18 mouse cellular contexts compared by ENCODE assay signal in the genomic region with DNA sequence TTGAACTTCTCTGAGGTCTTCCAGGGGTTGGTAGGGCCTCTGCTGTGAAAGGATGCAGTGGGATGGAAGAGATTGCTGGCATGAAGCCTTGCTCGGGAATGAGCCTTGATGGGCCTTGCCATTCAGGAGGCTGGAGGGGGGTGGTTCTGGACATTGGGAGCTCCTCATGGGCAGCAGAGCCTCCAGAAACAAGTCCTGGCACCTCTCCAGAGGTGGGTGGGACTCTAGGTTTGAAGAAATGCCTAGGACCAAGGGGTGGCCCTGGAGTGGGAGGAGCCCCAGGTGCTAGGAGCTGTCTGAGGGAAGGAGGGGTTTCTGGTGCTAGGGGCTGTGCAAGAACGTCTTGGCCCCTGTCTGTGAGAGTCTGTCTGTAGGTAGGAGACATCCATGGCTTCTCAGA. TPM values are rescaled to one million over a fixed set of nuclear protein-coding genes. Genes with fewer than 3 reads are reported as not detected.
A peak's percentile ranks its signal among the peaks of the same experiment; 100 is the strongest.
DNase-seq lines count a peak whose midpoint lies in the region; ATAC-seq and TF ChIP-seq lines count a peak whose summit lies in the region.
"Had no signal": no experiment of that assay in that cellular context is flagged by ENCODE, and none has a peak within 500 bp of the region (broad histone marks: within the 10 kb centered on the region; RNA-seq: fewer than 3 reads in every experiment).

No protein-coding gene starts in this region.

- no peak overlapping the region for H3K27ac ChIP-seq in kidney, embryonic 16.5 days (ENCODE audit: low read length)
- H3K27ac ChIP-seq in midbrain, postnatal 0 days (ENCODE audit: low read depth, low read length): no peak overlapping the region
- no peak overlapping the region for H3K27ac ChIP-seq in midbrain, embryonic 16.5 days (ENCODE audit: low read length)
- no peak overlapping the region for H3K27ac ChIP-seq in stomach, postnatal 0 days (replicated peaks)
- H3K27ac ChIP-seq in liver, embryonic 11.5 days (ENCODE audit: low read depth, low read length): no peak overlapping the region
- H3K27ac ChIP-seq: kidney, postnatal 0 days; neural tube, embryonic 13.5 days had no signal

- WGBS in kidney, embryonic 16.5 days: 49% methylated on average over 2 of the region's 2 CpGs
- WGBS in midbrain, postnatal 0 days: 52% methylated on average over 2 of the region's 2 CpGs
- 44% methylated on average over 2 of the region's 2 CpGs for WGBS in midbrain, embryonic 16.5 days
- 48% methylated on average over 2 of the region's 2 CpGs for WGBS in stomach, postnatal 0 days
- WGBS in liver, embryonic 11.5 days: 49% methylated on average over 2 of the region's 2 CpGs

- no peak overlapping the region for H3K4me2 ChIP-seq in kidney, embryonic 16.5 days (replicated peaks; ENCODE audit: low read depth, low read length)
- no peak overlapping the region for H3K4me2 ChIP-seq in midbrain, postnatal 0 days (ENCODE audit: low read depth, low read length, poor library complexity, severe bottlenecking)
- H3K4me2 ChIP-seq in midbrain, embryonic 16.5 days (ENCODE audit: low read length): no peak overlapping the region
- no peak overlapping the region for H3K4me2 ChIP-seq in stomach, postnatal 0 days (replicated peaks; ENCODE audit: low read depth)
- no peak overlapping the region for H3K4me2 ChIP-seq in liver, embryonic 11.5 days
- H3K4me2 ChIP-seq: neural tube, embryonic 13.5 days had no signal

- H3K9ac ChIP-seq in kidney, embryonic 16.5 days (replicated peaks; ENCODE audit: low read length): no peak overlapping the region
- H3K9ac ChIP-seq in midbrain, postnatal 0 days (replicated peaks; ENCODE audit: low read length, poor library complexity, severe bottlenecking): no peak overlapping the region
- H3K9ac ChIP-seq in midbrain, embryonic 16.5 days (ENCODE audit: low read depth, low read length): no peak overlapping the region
- no peak overlapping the region for H3K9ac ChIP-seq in stomach, postnatal 0 days (ENCODE audit: low read length)
- no peak overlapping the region for H3K9ac ChIP-seq in liver, embryonic 11.5 days (ENCODE audit: low read depth, low read length)
- H3K9ac ChIP-seq: neural tube, embryonic 13.5 days had no signal

- no peak overlapping the region for H3K4me3 ChIP-seq in kidney, embryonic 16.5 days (ENCODE audit: low read length)
- H3K4me3 ChIP-seq in midbrain, postnatal 0 days (ENCODE audit: low read depth, low read length): no peak overlapping the region
- no peak overlapping the region for H3K4me3 ChIP-seq in midbrain, embryonic 16.5 days (ENCODE audit: low read depth, low read length)
- no peak overlapping the region for H3K4me3 ChIP-seq in stomach, postnatal 0 days (ENCODE audit: low read depth, low read length)
- no peak overlapping the region for H3K4me3 ChIP-seq in liver, embryonic 11.5 days (ENCODE audit: low read depth, low read length)
- H3K4me3 ChIP-seq: erythroblast, embryonic 14.5 days; neural tube, embryonic 13.5 days had no signal

- peaks cover 5% of the 10 kb centered on the region; the same call in 1 of the 2 replicates for H3K9me3 ChIP-seq in kidney, embryonic 16.5 days (ENCODE audit: low read length)
- no peaks in the 10 kb centered on the region for H3K9me3 ChIP-seq in midbrain, postnatal 0 days (ENCODE audit: low read length)
- no peaks in the 10 kb centered on the region for H3K9me3 ChIP-seq in midbrain, embryonic 16.5 days (replicated peaks; ENCODE audit: control insufficient read depth, low read length, poor library complexity, severe bottlenecking)
- H3K9me3 ChIP-seq in stomach, postnatal 0 days (ENCODE audit: control insufficient read depth, low read length): no peaks in the 10 kb centered on the region
- H3K9me3 ChIP-seq in liver, embryonic 11.5 days (ENCODE audit: control insufficient read depth, low read length): no peaks in the 10 kb centered on the region

- TF ChIP-seq EP300 in stomach, postnatal 0 days (optimal IDR thresholded peaks at IDR 0.05): no peak

- no peaks in the 10 kb centered on the region for H3K27me3 ChIP-seq in kidney, embryonic 16.5 days (ENCODE audit: insufficient read depth, low read length)
- H3K27me3 ChIP-seq in midbrain, postnatal 0 days (ENCODE audit: insufficient read depth, low read length): no peaks in the 10 kb centered on the region
- H3K27me3 ChIP-seq in midbrain, embryonic 16.5 days (ENCODE audit: control insufficient read depth, insufficient read depth, low read depth, low read length): no peaks in the 10 kb centered on the region
- H3K27me3 ChIP-seq in stomach, postnatal 0 days (ENCODE audit: control insufficient read depth, insufficient read depth, low read length): no peaks in the 10 kb centered on the region
- no peaks in the 10 kb centered on the region for H3K27me3 ChIP-seq in liver, embryonic 11.5 days (replicated peaks; ENCODE audit: control insufficient read depth, insufficient read depth, low read length)
- H3K27me3 ChIP-seq: neural tube, embryonic 13.5 days had no signal

- TF ChIP-seq CTCF in midbrain, postnatal 0 days (IDR thresholded peaks at IDR 0.05): no peak
- no peak for TF ChIP-seq CTCF in stomach, postnatal 0 days (IDR thresholded peaks at IDR 0.05; ENCODE audit: low read depth)

- ATAC-seq in kidney, embryonic 16.5 days (ENCODE audit: low FRiP score, low TSS enrichment): no peak
- ATAC-seq in midbrain, postnatal 0 days (ENCODE audit: low FRiP score): no peak
- ATAC-seq in midbrain, embryonic 16.5 days: no peak
- ATAC-seq in stomach, postnatal 0 days (ENCODE audit: low FRiP score, low TSS enrichment): no peak
- no peak for ATAC-seq in liver, embryonic 11.5 days (replicated peaks; ENCODE audit: low FRiP score)
- ATAC-seq: CD4-positive, CD25-positive, alpha-beta regulatory T cell, adult 4 months had no signal

- no peaks in the 10 kb centered on the region for H3K4me1 ChIP-seq in kidney, embryonic 16.5 days (ENCODE audit: insufficient read depth, low read length)
- H3K4me1 ChIP-seq in midbrain, postnatal 0 days (ENCODE audit: insufficient read depth, low read length): no peaks in the 10 kb centered on the region
- no peaks in the 10 kb centered on the region for H3K4me1 ChIP-seq in midbrain, embryonic 16.5 days (ENCODE audit: control insufficient read depth, insufficient read depth, low read length)
- no peaks in the 10 kb centered on the region for H3K4me1 ChIP-seq in stomach, postnatal 0 days (replicated peaks; ENCODE audit: control insufficient read depth, insufficient read depth)
- H3K4me1 ChIP-seq in liver, embryonic 11.5 days (replicated peaks; ENCODE audit: control insufficient read depth, insufficient read depth, low read length): no peaks in the 10 kb centered on the region
- H3K4me1 ChIP-seq: neural tube, embryonic 13.5 days had no signal

- H3K36me3 ChIP-seq in kidney, embryonic 16.5 days (ENCODE audit: insufficient read depth, low read length): no peaks in the 10 kb centered on the region
- H3K36me3 ChIP-seq in midbrain, postnatal 0 days (ENCODE audit: insufficient read depth, low read length): no peaks in the 10 kb centered on the region
- no peaks in the 10 kb centered on the region for H3K36me3 ChIP-seq in midbrain, embryonic 16.5 days (ENCODE audit: control insufficient read depth, insufficient read depth, low read length)
- H3K36me3 ChIP-seq in stomach, postnatal 0 days (ENCODE audit: control insufficient read depth, insufficient read depth, low read length): no peaks in the 10 kb centered on the region
- no peaks in the 10 kb centered on the region for H3K36me3 ChIP-seq in liver, embryonic 11.5 days (ENCODE audit: control insufficient read depth, insufficient read depth, low read length)
- H3K36me3 ChIP-seq: neural tube, embryonic 13.5 days had no signal

- DNase-seq in cerebellum, adult 9-10 months: peak; percentile 4
- DNase-seq in cerebellum, postnatal 4 days (ENCODE audit: low spot score in 2 of 2): no peak
- peak; percentile 12 for DNase-seq in kidney, postnatal 14 days
- peak; percentile 13 for DNase-seq in midbrain, postnatal 0 days (ENCODE audit: low spot score)
- peak; percentile 39 for DNase-seq in stomach, postnatal 0 days (ENCODE audit: low spot score)
- no peak for DNase-seq in liver, embryonic 11.5 days (ENCODE audit: low spot score)
- DNase-seq: adrenal gland, postnatal 25 days; gastrocnemius, postnatal 14 days; layer of hippocampus, adult 9-11 months; liver; lung, adult 18-20 months had no signal

RNA-seq across cellular contexts. Expression of gene Fam186a, which starts 26.4 kb away (rescaled TPM):
- 0.02 TPM in 1 of 2 replicates, not detected in the other for polyA plus RNA-seq in kidney, embryonic 16.5 days (2015; fragmentation: Nextera tagmentation; extraction: Ambion mirVana)
- total RNA-seq in midbrain, postnatal 0 days (2014; rRNA removed): not detected in 2 replicates
- polyA plus RNA-seq in midbrain, postnatal 0 days (2015; fragmentation: Nextera tagmentation; extraction: Ambion mirVana): not detected in 2 replicates
- polyA plus RNA-seq in midbrain, embryonic 16.5 days (2015; fragmentation: Nextera tagmentation; extraction: Ambion mirVana): 0.02 TPM in 1 of 2 replicates, not detected in the other
- polyA plus RNA-seq in stomach, postnatal 0 days (2015; fragmentation: Nextera tagmentation; extraction: Ambion mirVana): 0.06 TPM in 1 of 2 replicates, not detected in the other
- not detected in 2 replicates for polyA plus RNA-seq in liver, embryonic 11.5 days (2014; fragmentation: Nextera tagmentation; extraction: Ambion mirVana)
- total RNA-seq: megakaryocyte, adult 5-6 weeks had no signal
- polyA plus RNA-seq: CD4-positive, CD25-positive, alpha-beta regulatory T cell, adult 4 months; erythroblast, embryonic 14.5 days; kidney, postnatal 0 days; neural tube, embryonic 13.5 days had no signal

RNA-seq across cellular contexts. Expression of gene Larp4, which starts 29.4 kb away (rescaled TPM):
- polyA plus RNA-seq in kidney, embryonic 16.5 days (2015; fragmentation: Nextera tagmentation; extraction: Ambion mirVana): 33.7 and 39.6 TPM in 2 replicates
- total RNA-seq in midbrain, postnatal 0 days (2014; rRNA removed): 52.2 and 73.5 TPM in 2 replicates
- 17.2 and 19.6 TPM in 2 replicates for polyA plus RNA-seq in midbrain, postnatal 0 days (2015; fragmentation: Nextera tagmentation; extraction: Ambion mirVana)
- 22.0 and 22.3 TPM in 2 replicates for polyA plus RNA-seq in midbrain, embryonic 16.5 days (2015; fragmentation: Nextera tagmentation; extraction: Ambion mirVana)
- polyA plus RNA-seq in stomach, postnatal 0 days (2015; fragmentation: Nextera tagmentation; extraction: Ambion mirVana): 18.9 and 21.3 TPM in 2 replicates
- polyA plus RNA-seq in liver, embryonic 11.5 days (2014; fragmentation: Nextera tagmentation; extraction: Ambion mirVana): 52.0 and 57.0 TPM in 2 replicates

Comparison
In these comparisons a context has a peak if more than half of its experiments do, and no peak if none do; other contexts are left out.
1. DNase-seq: peak in cerebellum, adult 9-10 months (single experiment), kidney, postnatal 14 days (single experiment), midbrain, postnatal 0 days (single experiment) and stomach, postnatal 0 days (single experiment); none in cerebellum, postnatal 4 days (0 of 2) and liver, embryonic 11.5 days (single experiment).